Mouse (Mus musculus) adrenal gland, postnatal 25 days (tissue): ENCODE results near the gene Acad10. TPM values are rescaled to one million over a fixed set of nuclear protein-coding genes. Genes with fewer than 3 reads are reported as not detected.
"Not testable (repeated sequence)": the region's sequence is repeated elsewhere in the genome, so short reads cannot be mapped to it uniquely, and the experiment has no call there.

ENCODE experiments used
- DNase-seq: peaks from one replicate; pipeline ENCODE4 v3.0.0; 2021; ENCODE audit warnings: mixed read lengths
- total RNA-seq: library from RNA; stranded (reverse); gene quantifications from 2 replicates; pipeline ENCODE4 v1.2.3, GENCODE M21; 2021

Acad10 gene
- total RNA-seq, 1 experiment from 2014 or later, result 26.2 TPM

GRCm38 (mm10) chr5:121657656-121658055 is 2.7 kb downstream of the Acad10 start:
- not testable (repeated sequence) for DNase-seq

GRCm38 (mm10) chr5:121656866-121657265 is 3.4 kb downstream of the Acad10 start:
- DNase-seq, result not testable (repeated sequence)

- DNase-seq, result no peak
Observed at GRCm38 (mm10) chr5:121654526-121654925, 5.8 kb downstream of the Acad10 start.

- DNase-seq, result peak; percentile 10
Observed at GRCm38 (mm10) chr5:121649134-121649533, 11.2 kb downstream of the Acad10 start.

GRCm38 (mm10) chr5:121639601-121640000 is 20.7 kb downstream of the Acad10 start:
- no peak for DNase-seq

GRCm38 (mm10) chr5:121637296-121637695 is 23.0 kb downstream of the Acad10 start:
- DNase-seq, result no peak

GRCm38 (mm10) chr5:121634668-121635067 is 25.6 kb downstream of the Acad10 start:
- DNase-seq, result no peak

GRCm38 (mm10) chr5:121632804-121633203 is 27.5 kb downstream of the Acad10 start:
- no peak for DNase-seq

GRCm38 (mm10) chr5:121631106-121631647 is 29.1 kb downstream of the Acad10 start:
- not testable (repeated sequence) for DNase-seq

- peak; percentile 84 for DNase-seq
Observed at GRCm38 (mm10) chr5:121627871-121628270, 32.4 kb downstream of the Acad10 start.

- DNase-seq, result no peak
Observed at GRCm38 (mm10) chr5:121623241-121623640, 37.1 kb downstream of the Acad10 start.

- no peak for DNase-seq
Observed at GRCm38 (mm10) chr5:121621102-121621501, 39.2 kb downstream of the Acad10 start.

- DNase-seq, result peak; percentile 91
Observed at GRCm38 (mm10) chr5:121618592-121619513, 41.5 kb downstream of the Acad10 start, which contains the start of gene Acad12. Acad12 (minus strand) TSS chr5:121618938.

GRCm38 (mm10) chr5:121614921-121615320 is 45.4 kb downstream of the Acad10 start:
- not testable (repeated sequence) for DNase-seq

GRCm38 (mm10) chr5:121612036-121612435 is 48.3 kb downstream of the Acad10 start:
- DNase-seq, result no peak

GRCm38 (mm10) chr5:121609556-121610135 is 50.7 kb downstream of the Acad10 start:
- DNase-seq, result not testable (repeated sequence)

- DNase-seq, result peak; percentile 83
Observed at GRCm38 (mm10) chr5:121606151-121606550, 54.2 kb downstream of the Acad10 start.

GRCm38 (mm10) chr5:121603815-121604214 is 56.5 kb downstream of the Acad10 start:
- not testable (repeated sequence) for DNase-seq

- DNase-seq, result peak; percentile 92
Observed at GRCm38 (mm10) chr5:121601547-121602299, 58.6 kb downstream of the Acad10 start.

- DNase-seq, result no peak
Observed at GRCm38 (mm10) chr5:121598871-121599610, 61.3 kb downstream of the Acad10 start.

GRCm38 (mm10) chr5:121597991-121598537 is 62.2 kb downstream of the Acad10 start:
- no peak for DNase-seq
